Mouse (Mus musculus): Measurements from ENCODE around the gene Erich6.

Gene Erich6

GRCm38 (mm10) chr3:58636406-58637295, at the start of gene Erich6:
Gene Erich6 (minus strand): TSS chr3:58637207.
- DNase-seq (ENCODE audit: extremely low read depth, low read depth, low spot score) = no peak

GRCm38 (mm10) chr3:58686206-58686921, 49.4 kb upstream of the Erich6 start:
- no peak for DNase-seq (ENCODE audit: extremely low read depth, low read depth, low spot score)

GRCm38 (mm10) chr3:58685396-58685795, 48.4 kb upstream of the Erich6 start:
- no peak for DNase-seq (ENCODE audit: extremely low read depth, low read depth, low spot score)

- no peak for DNase-seq (ENCODE audit: extremely low read depth, low read depth, low spot score)
These were observed 46.3 kb upstream of the Erich6 start for GRCm38 (mm10) chr3:58683346-58683745.

GRCm38 (mm10) chr3:58682336-58682735, 45.3 kb upstream of the Erich6 start:
- no peak for DNase-seq (ENCODE audit: extremely low read depth, low read depth, low spot score)

- no peak for DNase-seq (ENCODE audit: extremely low read depth, low read depth, low spot score)
These were observed 44.8 kb upstream of the Erich6 start for GRCm38 (mm10) chr3:58681831-58682230.

- no peak for DNase-seq (ENCODE audit: extremely low read depth, low read depth, low spot score)
These were observed 44.1 kb upstream of the Erich6 start for GRCm38 (mm10) chr3:58680943-58681637.

- no peak for DNase-seq (ENCODE audit: extremely low read depth, low read depth, low spot score)
These were observed 43.0 kb upstream of the Erich6 start for GRCm38 (mm10) chr3:58679996-58680395.

- DNase-seq (ENCODE audit: extremely low read depth, low read depth, low spot score) = no peak
These were observed 41.9 kb upstream of the Erich6 start for GRCm38 (mm10) chr3:58678905-58679304.

GRCm38 (mm10) chr3:58678384-58678783, 41.4 kb upstream of the Erich6 start:
- no peak for DNase-seq (ENCODE audit: extremely low read depth, low read depth, low spot score)

GRCm38 (mm10) chr3:58677615-58678014, 40.6 kb upstream of the Erich6 start:
- DNase-seq (ENCODE audit: extremely low read depth, low read depth, low spot score) = no peak

GRCm38 (mm10) chr3:58673295-58673694, 36.3 kb upstream of the Erich6 start:
- DNase-seq (ENCODE audit: extremely low read depth, low read depth, low spot score) = no peak

- DNase-seq (ENCODE audit: extremely low read depth, low read depth, low spot score) = no peak
These were observed 35.6 kb upstream of the Erich6 start for GRCm38 (mm10) chr3:58672481-58673183.

GRCm38 (mm10) chr3:58671616-58672250, 34.7 kb upstream of the Erich6 start:
- DNase-seq (ENCODE audit: extremely low read depth, low read depth, low spot score) = no peak

- DNase-seq (ENCODE audit: extremely low read depth, low read depth, low spot score) = peak; percentile 98
These were observed 27.0 kb upstream of the Erich6 start for GRCm38 (mm10) chr3:58663970-58664369.

- DNase-seq (ENCODE audit: extremely low read depth, low read depth, low spot score) = no peak
These were observed 23.6 kb upstream of the Erich6 start for GRCm38 (mm10) chr3:58660636-58661035.

GRCm38 (mm10) chr3:58657356-58657755, 20.3 kb upstream of the Erich6 start:
- DNase-seq (ENCODE audit: extremely low read depth, low read depth, low spot score) = no peak

GRCm38 (mm10) chr3:58655362-58656130, 18.5 kb upstream of the Erich6 start:
- no peak for DNase-seq (ENCODE audit: extremely low read depth, low read depth, low spot score)

- no peak for DNase-seq (ENCODE audit: extremely low read depth, low read depth, low spot score)
These were observed 16.9 kb upstream of the Erich6 start for GRCm38 (mm10) chr3:58653907-58654306.

- DNase-seq (ENCODE audit: extremely low read depth, low read depth, low spot score) = no peak
These were observed 13.3 kb upstream of the Erich6 start for GRCm38 (mm10) chr3:58650328-58650727.
